Mouse (Mus musculus) gastrocnemius, postnatal 25 days (tissue): ENCODE measurements around the gene 1700025G04Rik. TPM values are rescaled to one million over a fixed set of nuclear protein-coding genes. Genes with fewer than 3 reads are reported as not detected.

Experiments used
- DNase-seq: peaks from one replicate; pipeline ENCODE4 v3.0.0; 2022
- total RNA-seq, 2 experiments: library from RNA; stranded (reverse); gene quantifications; 1 replicate in 1 of 2; 2 replicates in 1 of 2; pipeline ENCODE4 v1.2.3; 2021

The 1700025G04Rik gene
- total RNA-seq, 2 experiments from 2014 or later, result 61.5 to 64.0 TPM

GRCm38 (mm10) chr1:152032144-152032543 is 57.8 kb downstream of the 1700025G04Rik start:
- no peak for DNase-seq

GRCm38 (mm10) chr1:152030546-152030945 is 59.4 kb downstream of the 1700025G04Rik start:
- no peak for DNase-seq

- no peak for DNase-seq
Observed at GRCm38 (mm10) chr1:152028718-152029117, 61.2 kb downstream of the 1700025G04Rik start.

- no peak for DNase-seq
Observed at GRCm38 (mm10) chr1:152026762-152027161, 63.2 kb downstream of the 1700025G04Rik start.

DNA sequence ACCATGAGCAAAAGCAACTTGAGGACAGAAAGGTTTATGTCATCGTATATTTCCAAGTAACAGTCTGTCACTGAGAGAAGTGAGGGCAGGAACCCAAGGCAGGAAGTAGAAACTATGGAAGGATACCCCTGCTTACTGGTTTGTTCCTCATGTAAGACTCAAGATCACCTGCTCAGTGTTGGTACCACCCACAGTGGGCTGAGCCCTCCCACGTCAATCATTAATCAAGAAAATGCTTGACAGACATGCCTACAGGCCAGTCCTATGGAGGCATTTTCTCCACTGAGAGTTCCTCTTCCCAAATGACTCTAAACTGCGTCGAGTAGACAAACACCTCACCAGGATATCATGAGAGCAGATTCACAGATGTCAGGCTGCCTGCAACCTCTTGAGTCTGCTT is 64.6 kb downstream of the 1700025G04Rik start:
- DNase-seq, result no peak

GRCm38 (mm10) chr1:152024019-152024787 is 65.7 kb downstream of the 1700025G04Rik start:
- no peak for DNase-seq

DNA sequence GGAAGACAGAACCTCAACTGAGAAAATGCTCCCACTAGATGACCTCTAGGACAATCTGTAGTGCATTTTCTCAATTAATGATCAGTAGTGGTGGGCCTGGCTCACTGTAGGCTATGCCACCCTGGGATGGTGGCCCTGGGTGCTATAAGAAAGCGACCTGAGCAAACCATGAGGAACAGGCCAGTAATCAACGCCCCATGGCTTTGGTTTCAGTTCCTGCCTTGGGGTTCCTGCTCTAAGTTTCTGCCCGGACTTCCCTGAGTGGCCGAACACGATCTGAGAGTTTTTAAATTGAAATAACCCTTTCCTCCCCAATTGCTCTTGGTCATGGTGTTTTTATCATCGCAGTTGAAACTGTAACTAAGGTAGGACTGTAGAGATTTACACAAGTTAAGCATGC is 69.1 kb downstream of the 1700025G04Rik start:
- no peak for DNase-seq

- no peak for DNase-seq
Observed at GRCm38 (mm10) chr1:152020070-152020469, 69.9 kb downstream of the 1700025G04Rik start.

DNA sequence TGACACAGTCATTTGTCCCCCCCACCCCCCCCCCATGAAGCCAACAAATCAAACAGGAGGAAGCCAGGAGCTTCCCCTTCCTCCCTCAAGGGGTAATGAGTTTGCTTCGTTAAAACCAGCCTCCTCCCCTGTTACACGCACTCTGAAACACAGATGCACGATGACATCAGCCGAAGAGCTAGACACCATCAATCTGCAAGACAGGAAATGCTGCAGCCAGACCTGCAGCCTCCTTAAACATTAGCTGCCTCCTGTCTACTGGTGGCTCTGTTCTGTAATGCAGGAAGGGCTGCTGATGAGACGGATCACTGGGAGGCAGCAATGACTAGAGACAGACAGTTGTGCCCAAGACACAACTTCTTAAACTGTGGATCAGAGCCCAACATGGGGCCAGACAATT is 70.7 kb downstream of the 1700025G04Rik start:
- DNase-seq, result no peak

- DNase-seq, result no peak
Observed at GRCm38 (mm10) chr1:152018322-152018721, 71.6 kb downstream of the 1700025G04Rik start.

DNA sequence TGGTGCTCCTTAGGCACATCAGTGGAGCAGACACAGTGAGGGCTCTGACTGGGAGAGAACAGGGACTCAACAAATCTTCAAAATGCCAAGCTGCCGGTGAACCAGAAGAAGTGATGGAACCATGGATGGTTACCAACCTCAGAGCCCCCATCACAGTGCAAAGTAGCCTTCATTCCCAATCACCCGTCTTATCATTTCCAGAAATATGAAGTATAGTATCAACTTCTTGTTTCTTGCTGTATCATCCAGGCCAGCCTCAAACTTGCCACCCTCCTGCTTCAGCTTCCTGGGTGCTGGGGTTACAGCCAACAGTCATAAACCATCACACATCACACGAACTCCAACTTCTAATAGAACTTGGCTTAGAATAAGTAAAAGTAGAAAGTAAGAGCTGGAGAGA is 73.3 kb downstream of the 1700025G04Rik start:
- DNase-seq, result no peak

- no peak for DNase-seq
Observed at GRCm38 (mm10) chr1:152015555-152016125, 74.3 kb downstream of the 1700025G04Rik start.

DNA sequence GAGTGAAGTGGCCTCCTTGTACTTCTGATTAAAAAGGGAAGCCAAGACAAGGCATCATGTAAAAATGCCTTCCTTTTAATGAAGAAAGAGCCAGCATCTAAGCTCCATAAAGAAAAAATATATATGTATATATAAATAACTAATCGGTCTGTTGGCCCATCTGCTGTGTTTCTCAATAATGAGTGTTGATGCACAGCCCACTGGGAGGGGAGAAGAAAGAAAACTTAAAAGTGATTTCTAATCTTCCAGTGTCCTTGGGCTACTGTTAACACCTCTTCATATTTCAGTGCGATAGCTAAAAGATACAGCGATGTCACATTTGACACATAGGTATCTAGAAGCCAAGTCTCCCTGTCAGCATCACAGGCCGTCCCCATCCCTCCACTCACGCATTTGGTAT is 78.2 kb downstream of the 1700025G04Rik start:
- no peak for DNase-seq

GRCm38 (mm10) chr1:152010251-152010980 is 79.5 kb downstream of the 1700025G04Rik start:
- DNase-seq, result no peak

- DNase-seq, result peak; percentile 12
Observed at GRCm38 (mm10) chr1:152008473-152008991, 81.4 kb downstream of the 1700025G04Rik start.

DNA sequence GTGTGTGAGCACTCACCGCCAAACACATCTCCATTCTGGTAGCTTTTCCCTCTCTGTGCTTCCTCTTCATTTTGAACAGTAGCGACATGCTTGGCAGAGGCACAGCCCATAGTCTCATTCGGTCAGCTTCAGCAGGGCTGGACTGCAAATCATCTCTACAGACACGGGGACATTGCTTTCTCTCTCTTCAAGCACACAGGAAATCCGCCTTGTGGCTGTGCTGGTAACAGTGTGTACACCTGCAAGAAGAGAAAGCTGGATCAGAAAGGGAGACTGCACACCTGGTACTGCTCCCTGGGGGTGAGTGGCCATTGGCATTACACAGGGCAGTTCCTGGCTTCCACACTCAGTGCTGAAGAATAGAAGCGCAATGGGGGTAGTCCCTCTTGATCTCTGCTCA is 83.4 kb downstream of the 1700025G04Rik start:
- no peak for DNase-seq

GRCm38 (mm10) chr1:152004509-152004908 is 85.4 kb downstream of the 1700025G04Rik start:
- DNase-seq, result no peak

- no peak for DNase-seq
Observed at GRCm38 (mm10) chr1:152000461-152000860, 89.5 kb downstream of the 1700025G04Rik start.

GRCm38 (mm10) chr1:151999424-151999842 is 90.5 kb downstream of the 1700025G04Rik start:
- DNase-seq, result peak; percentile 61

DNA sequence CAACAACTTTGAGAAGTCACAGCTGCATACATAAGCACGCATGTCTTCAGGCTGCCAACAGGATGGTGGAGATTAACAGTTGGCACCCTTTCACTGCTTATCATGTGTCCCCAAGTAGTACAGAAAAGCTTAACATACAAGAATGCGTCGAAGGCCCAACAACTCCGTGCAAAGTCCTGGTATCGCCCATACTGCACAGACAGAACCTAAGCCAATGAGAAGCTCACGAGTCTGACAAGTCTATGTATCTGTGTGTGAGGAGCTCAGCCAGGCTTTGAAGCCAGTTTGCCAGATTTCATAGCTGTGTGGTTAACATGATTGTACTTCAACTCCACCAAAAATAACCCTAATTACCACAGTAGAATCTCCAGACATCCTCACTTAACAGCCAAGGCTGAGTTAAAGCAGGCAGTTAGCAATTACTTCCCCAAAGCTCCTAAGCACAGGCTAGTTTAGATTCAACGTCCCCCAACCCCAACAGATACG is 91.2 kb downstream of the 1700025G04Rik start:
- DNase-seq, result no peak

DNA sequence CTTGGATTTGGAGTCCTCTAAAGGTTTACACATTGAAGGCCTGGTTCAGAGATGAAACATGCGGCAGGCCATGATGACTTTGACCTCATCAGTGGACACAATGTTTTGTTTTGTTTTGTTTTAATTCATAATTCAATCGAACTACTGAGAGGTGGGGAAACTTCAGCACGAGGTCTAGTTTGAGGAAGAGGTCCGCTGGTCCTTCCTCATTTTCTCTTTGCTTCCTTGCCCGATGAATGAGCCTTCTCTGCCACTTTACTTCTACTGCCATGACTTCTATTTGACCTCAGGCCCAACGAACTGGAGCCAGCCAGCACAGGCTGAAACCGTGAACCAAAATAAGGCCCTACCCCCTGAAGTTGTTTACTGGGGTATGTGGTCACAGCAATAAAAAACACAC is 92.3 kb downstream of the 1700025G04Rik start:
- no peak for DNase-seq

- DNase-seq, result no peak
Observed at GRCm38 (mm10) chr1:151995948-151996697, 93.8 kb downstream of the 1700025G04Rik start.
